Mouse (Mus musculus): Measurements from ENCODE around the gene Mob1a. TPM values are rescaled to one million over a fixed set of nuclear protein-coding genes. Genes with fewer than 3 reads are reported as not detected.

Gene Mob1a
- polyA plus RNA-seq, 2 experiments from 2014 or later: 66.3 to 74.8 TPM

- ATAC-seq: no peak
Measured at GRCm38 (mm10) chr6:83392166-83392780, 66.5 kb downstream of the Mob1a start.

Other genes with a start within 250 kb of the Mob1a start
- 10 to 100 TPM; 31.2 to 35.9 TPM for gene Pcgf1, start 248.1 kb upstream of the Mob1a start, polyA plus RNA-seq (2017; shearing (Covaris generic))
- gene Lbx2, start 239.6 kb upstream of the Mob1a start, polyA plus RNA-seq (2017; shearing (Covaris generic)): not detected
- gene Ccdc142, start 224.4 kb upstream of the Mob1a start, polyA plus RNA-seq (2017; shearing (Covaris generic)): not detected
- gene Gm42688, start 224.4 kb upstream of the Mob1a start, polyA plus RNA-seq (2017; shearing (Covaris generic)): 1 to 10 TPM in 1 of 2 experiments, under 1 TPM in 1; 0.52 to 1.0 TPM
- gene Mrpl53, start 217.0 kb upstream of the Mob1a start, polyA plus RNA-seq (2017; shearing (Covaris generic)): 10 to 100 TPM; 63.9 to 66.3 TPM
- gene Mogs, start 210.5 kb upstream of the Mob1a start, polyA plus RNA-seq (2017; shearing (Covaris generic)): 10 to 100 TPM in 1 of 2 experiments, 1 to 10 TPM in 1; 8.7 to 12.5 TPM
- 10 to 100 TPM; 21.2 to 31.7 TPM for gene Wbp1, start 204.5 kb upstream of the Mob1a start, polyA plus RNA-seq (2017; shearing (Covaris generic))
- 1 to 10 TPM; 1.3 to 2.4 TPM for gene Ino80b, start 200.6 kb upstream of the Mob1a start, polyA plus RNA-seq (2017; shearing (Covaris generic))
- not detected for gene Rtkn, start 190.6 kb upstream of the Mob1a start, polyA plus RNA-seq (2017; shearing (Covaris generic))
- under 1 TPM in 1 of 2 experiments, not detected in 1; 0.73 TPM for gene Wdr54, start 169.6 kb upstream of the Mob1a start, polyA plus RNA-seq (2017; shearing (Covaris generic))
- gene 1700003E16Rik, start 169.6 kb upstream of the Mob1a start, polyA plus RNA-seq (2017; shearing (Covaris generic)): not detected
- 10 to 100 TPM; 12.7 to 24.6 TPM for gene Dctn1, start 160.1 kb upstream of the Mob1a start, polyA plus RNA-seq (2017; shearing (Covaris generic))
- under 1 TPM; 0.48 to 0.76 TPM for gene Slc4a5, start 106.2 kb upstream of the Mob1a start, polyA plus RNA-seq (2017; shearing (Covaris generic))
- gene Mthfd2, start 108 bp upstream of the Mob1a start, polyA plus RNA-seq (2017; shearing (Covaris generic)): 100 to 1,000 TPM; 124 to 145 TPM
- gene Bola3, start 23.1 kb downstream of the Mob1a start, polyA plus RNA-seq (2017; shearing (Covaris generic)): 10 to 100 TPM; 66.0 to 72.3 TPM
- gene Tet3, start 133.1 kb downstream of the Mob1a start, polyA plus RNA-seq (2017; shearing (Covaris generic)): 10 to 100 TPM; 17.2 to 23.9 TPM
- 10 to 100 TPM; 65.1 to 79.0 TPM for gene Dguok, start 181.0 kb downstream of the Mob1a start, polyA plus RNA-seq (2017; shearing (Covaris generic))
- 10 to 100 TPM; 36.5 to 47.4 TPM for gene Actg2, start 210.2 kb downstream of the Mob1a start, polyA plus RNA-seq (2017; shearing (Covaris generic))
- gene Stambp, start 246.7 kb downstream of the Mob1a start, polyA plus RNA-seq (2017; shearing (Covaris generic)): 10 to 100 TPM; 30.5 to 38.9 TPM

Data from activated CD4-positive, CD25-positive, alpha-beta regulatory T cell, adult 4 months (primary cell).